Mouse (Mus musculus) heart, postnatal 0 days (tissue): Measurements from ENCODE around the gene Ntan1.

Source experiments
- CTCF ChIP-seq: IDR thresholded peaks from 2 replicates; pipeline ENCODE4 v1.5.1; 2016; ENCODE audit warnings: antibody characterized with exemption, control low read depth, low read depth
- EP300 ChIP-seq: IDR thresholded peaks from 2 replicates; pipeline ENCODE4 v1.6.1; 2016; ENCODE audit warnings: antibody characterized with exemption, low read depth

- TF ChIP-seq CTCF: no peak
- no peak for TF ChIP-seq EP300
These were observed 6.5 kb upstream of the Ntan1 start for GRCm38 (mm10) chr16:13812152-13812551.
